Mouse (Mus musculus) urinary bladder, postnatal 36 days (tissue): ENCODE data around the gene Fam122c.
A peak's percentile ranks its signal among the peaks of the same experiment; 100 is the strongest.

ENCODE experiments used
- DNase-seq, 2 experiments: peaks; one replicate each; pipeline ENCODE4 v3.0.0; 2022; ENCODE audit warnings: low spot score in 2 of 2, mixed read lengths in 1 of 2

Fam122c gene

DNA sequence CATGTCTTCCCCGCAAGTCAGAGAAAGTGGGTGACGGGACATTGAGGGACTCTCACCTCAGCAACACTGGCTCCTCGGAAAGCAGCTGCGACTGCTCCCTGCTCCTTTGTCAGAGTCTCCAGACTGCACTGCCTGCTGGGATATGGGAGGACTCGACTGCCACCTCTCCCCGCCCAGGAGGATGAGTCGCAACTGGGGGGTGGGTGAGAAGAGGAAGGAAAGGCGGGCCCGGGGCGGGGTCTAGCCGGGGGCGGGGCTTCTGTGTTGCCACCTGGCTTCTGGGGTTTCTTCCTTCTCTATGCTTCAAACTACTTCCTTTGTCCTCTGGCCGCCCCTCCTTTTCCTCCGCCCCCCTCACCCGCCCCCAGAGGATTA is 97.1 kb downstream of the Fam122c start, which contains the start of gene Mospd1:
Gene Mospd1, minus strand, starts transcription at position 137 of the 375 bp plus-strand sequence.
- peak; percentile 70 to 87 for DNase-seq
